Mouse (Mus musculus) neural tube, embryonic 13.5 days (tissue): ENCODE results near the gene Mthfd1l. TPM values are rescaled to one million over a fixed set of nuclear protein-coding genes. Genes with fewer than 3 reads are reported as not detected.

Source experiments
- ATAC-seq: fragments of 200-750 bp; cut with Nextera tagmentation; 2 replicates; pipeline ENCODE4 v1.8.0; 2017; ENCODE audit warnings: low read depth, mild to moderate bottlenecking, moderate TSS enrichment, moderate library complexity
- H3K27ac ChIP-seq: fragments of 300-500 bp; sonication (generic); replicated peaks from 2 replicates; pipeline ENCODE4 v1.5.1; 2015; ENCODE audit warnings: moderate library complexity, mild to moderate bottlenecking, inconsistent platforms
- H3K27me3 ChIP-seq: fragments of 300-500 bp; sonication (generic); 2 replicates; pipeline ENCODE4 v1.6.1; 2015; ENCODE audit warnings: mild to moderate bottlenecking, inconsistent platforms
- H3K36me3 ChIP-seq: fragments of 300-500 bp; sonication (generic); 2 replicates; pipeline ENCODE4 v1.6.1; 2015; ENCODE audit warnings: mild to moderate bottlenecking, inconsistent platforms
- H3K4me1 ChIP-seq: fragments of 300-500 bp; sonication (generic); replicated peaks from 2 replicates; pipeline ENCODE4 v1.6.1; 2015; ENCODE audit warnings: inconsistent platforms
- H3K4me2 ChIP-seq: fragments of 300-500 bp; sonication (generic); 2 replicates; pipeline ENCODE4 v1.6.1; 2015; ENCODE audit warnings: inconsistent platforms, mild to moderate bottlenecking, moderate library complexity
- H3K4me3 ChIP-seq: fragments of 300-500 bp; sonication (generic); 2 replicates; pipeline ENCODE4 v1.5.1; 2015; ENCODE audit warnings: mild to moderate bottlenecking, inconsistent platforms
- H3K9ac ChIP-seq: fragments of 300-500 bp; sonication (generic); 2 replicates; pipeline ENCODE4 v1.6.1; 2015; ENCODE audit warnings: moderate library complexity, mild to moderate bottlenecking, inconsistent platforms
- H3K9me3 ChIP-seq: fragments of 300-500 bp; sonication (generic); 2 replicates; pipeline ENCODE4 v1.6.1; 2016; ENCODE audit warnings: inconsistent platforms
- WGBS: fragments of 180-500 bp; shearing (Covaris S2); methylation state at CpG from one replicate; pipeline ENCODE4 v1.1.7; 2015; 5-methylcytosine and 5-hydroxymethylcytosine counted together
- polyA plus RNA-seq: library from polyadenylated mRNA; unstranded; fragments of >200 nt; fragmentation: Nextera tagmentation; extraction: Ambion mirVana; gene quantifications from 2 replicates; pipeline ENCODE4 v1.2.1, GENCODE M21; 2015

The Mthfd1l gene
- polyA plus RNA-seq, 1 experiment from 2014 or later = 6.2 TPM

GRCm38 (mm10) chr10:4053278-4054061 is 80.6 kb downstream of the Mthfd1l start:
- WGBS = 76% methylated on average over 19 of the region's 19 CpGs
- no peak overlapping the region for H3K4me3 ChIP-seq
- H3K4me2 ChIP-seq = no peak overlapping the region
- 0 out of 2 replicates have a peak, but pooled peaks cover 8% of the 10 kb centered on the region for H3K4me1 ChIP-seq
- no peak for ATAC-seq
- no peak overlapping the region for H3K9ac ChIP-seq
- H3K36me3 ChIP-seq = no peaks in the 10 kb centered on the region
- H3K9me3 ChIP-seq = no peaks in the 10 kb centered on the region
- no peaks in the 10 kb centered on the region for H3K27me3 ChIP-seq
- 0 out of 2 replicates have a peak overlapping the region, but pooled peaks have one; percentile 28 for H3K27ac ChIP-seq

- ATAC-seq = no peak
- WGBS = 80% methylated on average over 1 of the region's 1 CpGs
Observed at GRCm38 (mm10) chr10:4054589-4054988, 81.7 kb downstream of the Mthfd1l start.

GRCm38 (mm10) chr10:4057397-4057796 is 84.5 kb downstream of the Mthfd1l start:
- no peak overlapping the region for H3K4me2 ChIP-seq
- H3K4me3 ChIP-seq = no peak overlapping the region
- no peaks in the 10 kb centered on the region for H3K36me3 ChIP-seq
- no peak overlapping the region for H3K9ac ChIP-seq
- H3K4me1 ChIP-seq = peaks cover 12% of the 10 kb centered on the region
- no peak for ATAC-seq
- WGBS = 91% methylated on average over 3 of the region's 3 CpGs
- no peaks in the 10 kb centered on the region for H3K9me3 ChIP-seq
- H3K27ac ChIP-seq = no peak overlapping the region
- H3K27me3 ChIP-seq = no peaks in the 10 kb centered on the region

More at GRCm38 (mm10) chr10:4054589-4054988, 81.7 kb downstream of the Mthfd1l start:
- Histone ChIP-seq H3K9ac (no peak overlapping the region), H3K4me3 (no peak overlapping the region), H3K27me3 (no peaks in the 10 kb centered on the region), H3K4me2 (no peak overlapping the region), H3K9me3 (no peaks in the 10 kb centered on the region), H3K4me1 (peaks cover 12% of the 10 kb centered on the region), H3K27ac (no peak overlapping the region), H3K36me3 (no peaks in the 10 kb centered on the region)

- Histone ChIP-seq H3K9ac (no peak overlapping the region), H3K27ac (no peak overlapping the region), H3K9me3 (no peaks in the 10 kb centered on the region), H3K4me3 (no peak overlapping the region), H3K27me3 (no peaks in the 10 kb centered on the region), H3K4me1 (peaks cover 12% of the 10 kb centered on the region), H3K36me3 (no peaks in the 10 kb centered on the region), H3K4me2 (no peak overlapping the region)
- WGBS = 75% methylated on average over 5 of the region's 5 CpGs
- peak; percentile 37; the same call in 1 of the 2 replicates for ATAC-seq
Observed at GRCm38 (mm10) chr10:4057832-4058231, 84.9 kb downstream of the Mthfd1l start.

- Histone ChIP-seq H3K36me3 (no peaks in the 10 kb centered on the region), H3K4me2 (no peak overlapping the region), H3K4me1 (peaks cover 5% of the 10 kb centered on the region), H3K27me3 (no peaks in the 10 kb centered on the region), H3K9ac (no peak overlapping the region), H3K27ac (no peak overlapping the region), H3K4me3 (no peak overlapping the region), H3K9me3 (no peaks in the 10 kb centered on the region)
- 80% methylated on average over 11 of the region's 11 CpGs for WGBS
- ATAC-seq = no peak
Observed at GRCm38 (mm10) chr10:4061071-4061987, 88.4 kb downstream of the Mthfd1l start.

GRCm38 (mm10) chr10:4063537-4063936 is 90.6 kb downstream of the Mthfd1l start:
- Histone ChIP-seq H3K9me3 (no peaks in the 10 kb centered on the region), H3K27me3 (no peaks in the 10 kb centered on the region), H3K4me2 (no peak overlapping the region), H3K4me1 (peaks cover 5% of the 10 kb centered on the region), H3K4me3 (no peak overlapping the region), H3K9ac (no peak overlapping the region), H3K27ac (no peak overlapping the region), H3K36me3 (no peaks in the 10 kb centered on the region)
- WGBS = 77% methylated on average over 4 of the region's 4 CpGs
- no peak for ATAC-seq

- no peak overlapping the region for H3K4me2 ChIP-seq
- no peak for ATAC-seq
- H3K27ac ChIP-seq = no peak overlapping the region
- no peaks in the 10 kb centered on the region for H3K9me3 ChIP-seq
- no peak overlapping the region for H3K4me3 ChIP-seq
- H3K4me1 ChIP-seq = no peaks in the 10 kb centered on the region; the same call in 1 of the 2 replicates
- no peaks in the 10 kb centered on the region for H3K36me3 ChIP-seq
- no peaks in the 10 kb centered on the region for H3K27me3 ChIP-seq
- 69% methylated on average over 15 of the region's 15 CpGs for WGBS
- no peak overlapping the region for H3K9ac ChIP-seq
Observed at GRCm38 (mm10) chr10:4065295-4066084, 92.6 kb downstream of the Mthfd1l start.

- no peaks in the 10 kb centered on the region for H3K36me3 ChIP-seq
- H3K9ac ChIP-seq = no peak overlapping the region
- no peaks in the 10 kb centered on the region for H3K27me3 ChIP-seq
- no peak overlapping the region for H3K27ac ChIP-seq
- no peaks in the 10 kb centered on the region; the same call in 1 of the 2 replicates for H3K4me1 ChIP-seq
- no peak for ATAC-seq
- H3K4me2 ChIP-seq = no peak overlapping the region
- no peaks in the 10 kb centered on the region for H3K9me3 ChIP-seq
- H3K4me3 ChIP-seq = no peak overlapping the region
- WGBS = 85% methylated on average over 7 of the region's 7 CpGs
Observed at GRCm38 (mm10) chr10:4069258-4069826, 96.4 kb downstream of the Mthfd1l start.

- no peak for ATAC-seq
- Histone ChIP-seq H3K4me1 (no peaks in the 10 kb centered on the region; the same call in 1 of the 2 replicates), H3K27me3 (no peaks in the 10 kb centered on the region), H3K36me3 (no peaks in the 10 kb centered on the region), H3K9ac (no peak overlapping the region), H3K4me3 (no peak overlapping the region), H3K9me3 (no peaks in the 10 kb centered on the region), H3K27ac (no peak overlapping the region), H3K4me2 (no peak overlapping the region)
- 89% methylated on average over 7 of the region's 7 CpGs for WGBS
Observed at GRCm38 (mm10) chr10:4070061-4070460, 97.1 kb downstream of the Mthfd1l start.

GRCm38 (mm10) chr10:4071069-4071844 is 98.3 kb downstream of the Mthfd1l start:
- H3K9me3 ChIP-seq = no peaks in the 10 kb centered on the region
- no peak overlapping the region for H3K27ac ChIP-seq
- no peak for ATAC-seq
- no peak overlapping the region for H3K9ac ChIP-seq
- no peak overlapping the region for H3K4me2 ChIP-seq
- 87% methylated on average over 8 of the region's 8 CpGs for WGBS
- no peaks in the 10 kb centered on the region for H3K27me3 ChIP-seq
- H3K4me3 ChIP-seq = no peak overlapping the region
- peaks cover under 1% of the 10 kb centered on the region; the same call in 1 of the 2 replicates for H3K4me1 ChIP-seq
- no peaks in the 10 kb centered on the region for H3K36me3 ChIP-seq
